Mouse (Mus musculus) heart, embryonic 15.5 days (tissue): ENCODE results near the gene Fam169a. TPM values are rescaled to one million over a fixed set of nuclear protein-coding genes. Genes with fewer than 3 reads are reported as not detected.

ENCODE experiments used
- polyA plus RNA-seq: library from polyadenylated mRNA; unstranded; fragments of >200 nt; fragmentation: Nextera tagmentation; extraction: Ambion mirVana; gene quantifications from 2 replicates; pipeline ENCODE4 v1.2.1, GENCODE M21; 2015

Fam169a gene
- polyA plus RNA-seq, 1 experiment from 2014 or later = 3.4 TPM

Other genes starting within 250 kb of the Fam169a start
- gene Gcnt4, start 142.6 kb upstream of the Fam169a start, polyA plus RNA-seq = 0.23 and 0.32 TPM in 2 replicates
- gene 1700029F12Rik, start 32.9 kb upstream of the Fam169a start, polyA plus RNA-seq = not detected in 2 replicates
- gene Gm6169, start 32.0 kb downstream of the Fam169a start, polyA plus RNA-seq = 1.9 and 2.2 TPM in 2 replicates
- 27.1 and 29.5 TPM in 2 replicates for gene Gfm2, start 70.7 kb downstream of the Fam169a start, polyA plus RNA-seq
- gene Nsa2, start 70.7 kb downstream of the Fam169a start, polyA plus RNA-seq = 37.0 and 42.0 TPM in 2 replicates
- 35.1 and 46.6 TPM in 2 replicates for gene Hexb, start 131.1 kb downstream of the Fam169a start, polyA plus RNA-seq
- gene Enc1, start 173.8 kb downstream of the Fam169a start, polyA plus RNA-seq = 3.8 and 4.0 TPM in 2 replicates